Mouse (Mus musculus) lung, postnatal 0 days (tissue): ENCODE data around the gene Trpc4ap.

Experiments used
- CTCF ChIP-seq: IDR thresholded peaks from 2 replicates; pipeline ENCODE4 v1.5.1; 2016; ENCODE audit warnings: antibody characterized with exemption, mild to moderate bottlenecking
- EP300 ChIP-seq: IDR thresholded peaks from 2 replicates; pipeline ENCODE4 v1.6.1; 2016; ENCODE audit warnings: antibody characterized with exemption, mild to moderate bottlenecking, control low read depth

DNA sequence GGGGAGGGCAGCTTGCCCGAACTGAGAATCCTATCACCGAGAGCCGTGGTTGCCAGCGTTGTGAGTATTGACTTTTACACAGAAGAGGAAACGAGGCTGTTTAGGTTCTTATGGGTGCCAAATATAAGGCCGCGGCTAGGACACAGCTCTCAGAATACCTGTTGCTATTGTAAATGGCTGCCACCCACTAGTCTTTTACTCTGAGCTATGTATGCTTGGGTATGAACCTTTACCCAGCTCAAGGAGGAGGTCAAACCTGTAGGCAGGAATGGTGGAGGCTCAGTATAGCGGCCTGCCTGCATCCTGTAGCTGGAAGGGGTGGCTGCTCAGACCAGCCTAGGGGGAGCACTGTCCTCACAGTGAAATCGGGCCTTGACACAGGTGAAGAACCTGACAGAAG lies 64.1 kb downstream of the Trpc4ap start:
- TF ChIP-seq CTCF (no peak), EP300 (no peak)
